Mouse (Mus musculus): Measurements from ENCODE around the gene Frs2. TPM values are rescaled to one million over a fixed set of nuclear protein-coding genes. Genes with fewer than 3 reads are reported as not detected.

The Frs2 gene
- 10 to 100 TPM; 14.2 to 17.0 TPM for total RNA-seq (2021)
- 13.4 and 26.0 TPM in 2 replicates for polyA plus RNA-seq (2012; rRNA removed)
- long read RNA-seq, full-length matches to known transcripts: 2 of 10 reads
- long read RNA-seq, partial matches to known transcripts: 0 of 10 reads
- long read RNA-seq, other reads (novel, unspliced or antisense): 8 of 10 reads

DNA sequence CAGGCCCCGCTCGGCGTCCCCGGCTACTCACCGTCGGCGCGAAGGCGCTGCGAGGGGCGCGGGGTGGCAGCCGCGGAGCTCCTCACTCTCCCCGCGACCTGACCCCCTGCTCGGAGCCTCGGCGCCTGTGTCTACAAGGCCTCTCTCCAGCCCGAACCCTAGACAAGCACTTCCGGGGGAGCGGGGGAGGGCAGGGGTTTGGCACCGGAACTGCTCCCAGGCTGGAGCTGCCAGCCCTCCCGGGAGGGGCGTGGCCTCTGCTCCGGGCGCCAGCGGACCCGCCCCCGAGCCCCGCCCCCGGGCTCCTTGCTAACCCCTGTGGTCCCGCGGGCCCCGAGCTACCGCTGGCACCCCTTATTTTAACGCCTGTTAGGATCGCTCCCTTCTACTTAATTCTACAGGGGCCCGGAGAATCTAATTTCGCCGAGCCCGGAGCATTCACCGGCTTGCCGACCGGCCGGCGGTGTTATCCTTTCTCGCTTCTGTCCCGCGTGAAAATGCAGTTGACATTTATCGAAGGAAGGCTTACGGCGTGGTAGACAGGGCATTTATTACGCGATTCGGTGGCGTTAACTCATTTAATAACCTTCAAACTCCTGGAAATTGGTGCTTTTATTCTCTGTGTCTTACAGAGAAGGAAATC lies at the start of gene Frs2:
Gene Frs2, minus strand, starts transcription at position 174 of the 643 bp plus-strand sequence.
- DNase-seq: peak; percentile 97
- intact Hi-C loops (cut with DNase I): loop anchor here (2.0 to 10.0 kb wide), 6 partner anchors 36 to 196 kb away; partner anchors contain the start of genes Cct2, Rab3ip and Yeats4
- H3K27me3 ChIP-seq (ENCODE audit: control insufficient read depth, insufficient read depth, low read length): no peaks in the 10 kb centered on the region
- no peak for TF ChIP-seq EP300 (IDR thresholded peaks at IDR 0.05; ENCODE audit: insufficient read depth, low read depth, low read length)
- TF ChIP-seq CTCF (IDR thresholded peaks at IDR 0.05): no peak
- TF ChIP-seq POLR2A (IDR thresholded peaks at IDR 0.05; ENCODE audit: insufficient read depth, low read depth, low read length): peak; percentile 80
- peak within 1 kb of the TSS; percentile 90 for H3K27ac ChIP-seq
- peak within 1 kb of the TSS; percentile 98 for H3K9ac ChIP-seq (ENCODE audit: low read depth, low read length)
- H3K4me3 ChIP-seq: peak within 1 kb of the TSS; percentile 88
- under 1% methylated on average over 57 of the region's 57 CpGs for WGBS
- H3K4me1 ChIP-seq (ENCODE audit: control insufficient read depth, insufficient read depth, low read length): peaks cover 14% of the 10 kb centered on the region
- peaks cover 6% of the 10 kb centered on the region; the same call in 1 of the 2 replicates for H3K79me2 ChIP-seq (replicated peaks; ENCODE audit: control insufficient read depth, insufficient read depth, low read length)
- peaks cover 14% of the 10 kb centered on the region for H3K36me3 ChIP-seq (ENCODE audit: control insufficient read depth, insufficient read depth, low read length)

DNA sequence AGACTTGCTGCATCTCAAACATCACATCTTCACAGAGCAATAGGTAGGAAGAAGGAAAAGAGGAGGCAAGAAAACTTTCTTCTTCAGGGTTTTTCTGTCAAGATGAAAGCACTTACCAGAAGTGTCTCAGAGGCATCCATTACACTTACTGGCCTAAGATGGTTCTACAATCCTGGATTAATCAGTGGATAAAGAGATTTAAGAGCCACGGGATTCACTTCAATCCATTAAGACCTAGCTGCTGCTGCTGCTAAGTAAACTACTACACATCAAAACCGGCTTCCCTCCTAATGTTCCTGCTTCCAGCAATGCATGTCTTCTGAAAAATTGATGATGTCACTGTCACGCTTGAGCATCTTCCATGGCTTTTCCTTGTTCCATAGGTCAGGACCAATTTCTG lies 48.4 kb upstream of the Frs2 start:
- H3K27me3 ChIP-seq (ENCODE audit: control insufficient read depth, insufficient read depth, low read length): no peaks in the 10 kb centered on the region
- no peak for DNase-seq
- intact Hi-C loops (cut with DNase I): no loop called here
- H3K27ac ChIP-seq: no peak overlapping the region
- H3K79me2 ChIP-seq (replicated peaks; ENCODE audit: control insufficient read depth, insufficient read depth, low read length): no peaks in the 10 kb centered on the region
- no peaks in the 10 kb centered on the region for H3K36me3 ChIP-seq (ENCODE audit: control insufficient read depth, insufficient read depth, low read length)
- H3K4me3 ChIP-seq: no peak overlapping the region
- 88% methylated on average over 3 of the region's 3 CpGs for WGBS
- no peak for TF ChIP-seq EP300 (IDR thresholded peaks at IDR 0.05; ENCODE audit: insufficient read depth, low read depth, low read length)
- no peak for TF ChIP-seq CTCF (IDR thresholded peaks at IDR 0.05)
- no peak for TF ChIP-seq POLR2A (IDR thresholded peaks at IDR 0.05; ENCODE audit: insufficient read depth, low read depth, low read length)
- H3K4me1 ChIP-seq (ENCODE audit: control insufficient read depth, insufficient read depth, low read length): no peaks in the 10 kb centered on the region
- H3K9ac ChIP-seq (ENCODE audit: low read depth, low read length): no peak overlapping the region

DNA sequence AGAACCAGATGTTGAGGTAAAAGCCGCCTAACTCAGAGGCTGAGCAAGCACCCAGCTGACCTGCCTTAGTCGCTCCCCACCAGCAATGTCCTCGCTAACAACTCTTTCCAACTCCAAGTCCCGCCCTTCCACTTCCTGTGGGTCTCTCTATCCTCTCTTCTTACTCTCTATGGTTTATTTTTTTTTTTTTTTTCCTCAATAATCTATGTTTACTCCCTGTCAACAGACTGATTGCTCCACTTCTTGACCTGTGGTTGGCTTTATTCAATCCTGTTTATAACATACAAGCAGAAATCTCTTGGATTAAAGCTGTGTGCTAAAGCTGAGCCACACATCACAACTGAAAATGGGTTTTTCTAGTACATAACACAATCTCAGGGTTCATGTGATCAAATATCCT lies 47.4 kb upstream of the Frs2 start:
- no peak for TF ChIP-seq CTCF (IDR thresholded peaks at IDR 0.05)
- no peak for TF ChIP-seq EP300 (IDR thresholded peaks at IDR 0.05; ENCODE audit: insufficient read depth, low read depth, low read length)
- TF ChIP-seq POLR2A (IDR thresholded peaks at IDR 0.05; ENCODE audit: insufficient read depth, low read depth, low read length): no peak
- H3K27me3 ChIP-seq (ENCODE audit: control insufficient read depth, insufficient read depth, low read length): no peaks in the 10 kb centered on the region
- H3K27ac ChIP-seq: no peak overlapping the region
- WGBS: 97% methylated on average over 4 of the region's 4 CpGs
- no peak overlapping the region for H3K4me3 ChIP-seq
- no peaks in the 10 kb centered on the region for H3K36me3 ChIP-seq (ENCODE audit: control insufficient read depth, insufficient read depth, low read length)
- no peaks in the 10 kb centered on the region for H3K4me1 ChIP-seq (ENCODE audit: control insufficient read depth, insufficient read depth, low read length)
- intact Hi-C loops (cut with DNase I): no loop called here
- no peaks in the 10 kb centered on the region for H3K79me2 ChIP-seq (replicated peaks; ENCODE audit: control insufficient read depth, insufficient read depth, low read length)
- H3K9ac ChIP-seq (ENCODE audit: low read depth, low read length): no peak overlapping the region
- no peak for DNase-seq

DNA sequence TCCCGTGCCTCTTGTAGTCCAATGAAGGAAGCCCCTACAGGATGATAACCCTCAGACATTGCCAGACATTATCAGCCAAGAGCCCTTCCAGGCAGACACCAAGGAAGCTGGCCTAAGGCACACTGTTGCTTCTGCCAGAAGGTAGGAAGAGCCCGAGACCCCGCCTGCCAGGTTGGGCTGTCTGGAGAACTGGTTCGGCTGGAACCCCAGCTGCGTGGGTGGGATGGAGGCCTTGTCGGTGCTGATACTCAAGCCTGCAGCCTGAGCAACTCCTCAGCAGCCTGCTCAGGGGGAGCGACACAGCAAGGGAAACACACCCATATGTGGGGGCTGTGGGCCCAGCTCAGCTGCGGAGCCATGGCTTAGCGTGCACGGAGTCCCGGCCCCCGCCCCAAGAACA lies 46.7 kb upstream of the Frs2 start:
- 84% methylated on average over 12 of the region's 12 CpGs for WGBS
- H3K27me3 ChIP-seq (ENCODE audit: control insufficient read depth, insufficient read depth, low read length): no peaks in the 10 kb centered on the region
- H3K4me3 ChIP-seq: no peak overlapping the region
- H3K36me3 ChIP-seq (ENCODE audit: control insufficient read depth, insufficient read depth, low read length): no peaks in the 10 kb centered on the region
- TF ChIP-seq EP300 (IDR thresholded peaks at IDR 0.05; ENCODE audit: insufficient read depth, low read depth, low read length): no peak
- TF ChIP-seq POLR2A (IDR thresholded peaks at IDR 0.05; ENCODE audit: insufficient read depth, low read depth, low read length): no peak
- no peak for TF ChIP-seq CTCF (IDR thresholded peaks at IDR 0.05)
- no peak for DNase-seq
- H3K9ac ChIP-seq (ENCODE audit: low read depth, low read length): no peak overlapping the region
- H3K27ac ChIP-seq: no peak overlapping the region
- intact Hi-C loops (cut with DNase I): no loop called here
- no peaks in the 10 kb centered on the region for H3K79me2 ChIP-seq (replicated peaks; ENCODE audit: control insufficient read depth, insufficient read depth, low read length)
- H3K4me1 ChIP-seq (ENCODE audit: control insufficient read depth, insufficient read depth, low read length): no peaks in the 10 kb centered on the region

DNA sequence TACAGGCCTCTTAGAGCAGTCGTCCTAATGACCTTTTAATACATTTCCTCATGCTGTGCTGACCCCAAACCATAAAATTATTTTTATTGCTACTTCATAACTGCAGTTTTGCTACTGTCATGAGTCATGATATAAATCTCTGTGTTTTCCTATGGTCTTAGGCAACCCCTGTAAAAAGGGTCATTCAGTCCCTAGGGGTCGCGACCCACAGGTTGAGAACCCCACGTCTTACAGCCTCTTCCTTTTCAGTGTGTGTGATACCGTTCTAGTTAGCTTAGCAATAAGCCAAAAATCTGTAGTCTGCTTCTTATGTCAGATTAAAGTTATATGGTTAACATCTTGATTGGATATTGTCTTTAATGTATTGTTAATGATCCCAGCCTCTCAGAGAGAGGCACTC lies 45.0 kb upstream of the Frs2 start:
- Histone ChIP-seq H3K4me1 (ENCODE audit: control insufficient read depth, insufficient read depth, low read length) (no peaks in the 10 kb centered on the region), H3K27me3 (ENCODE audit: control insufficient read depth, insufficient read depth, low read length) (no peaks in the 10 kb centered on the region), H3K9ac (ENCODE audit: low read depth, low read length) (no peak overlapping the region), H3K27ac (no peak overlapping the region), H3K36me3 (ENCODE audit: control insufficient read depth, insufficient read depth, low read length) (no peaks in the 10 kb centered on the region), H3K4me3 (no peak overlapping the region), H3K79me2 (replicated peaks; ENCODE audit: control insufficient read depth, insufficient read depth, low read length) (no peaks in the 10 kb centered on the region)
- no peak for TF ChIP-seq CTCF (IDR thresholded peaks at IDR 0.05)
- TF ChIP-seq POLR2A (IDR thresholded peaks at IDR 0.05; ENCODE audit: insufficient read depth, low read depth, low read length): no peak
- no peak for TF ChIP-seq EP300 (IDR thresholded peaks at IDR 0.05; ENCODE audit: insufficient read depth, low read depth, low read length)
- intact Hi-C loops (cut with DNase I): no loop called here
- WGBS: 85% methylated on average over 5 of the region's 5 CpGs
- no peak for DNase-seq

DNA sequence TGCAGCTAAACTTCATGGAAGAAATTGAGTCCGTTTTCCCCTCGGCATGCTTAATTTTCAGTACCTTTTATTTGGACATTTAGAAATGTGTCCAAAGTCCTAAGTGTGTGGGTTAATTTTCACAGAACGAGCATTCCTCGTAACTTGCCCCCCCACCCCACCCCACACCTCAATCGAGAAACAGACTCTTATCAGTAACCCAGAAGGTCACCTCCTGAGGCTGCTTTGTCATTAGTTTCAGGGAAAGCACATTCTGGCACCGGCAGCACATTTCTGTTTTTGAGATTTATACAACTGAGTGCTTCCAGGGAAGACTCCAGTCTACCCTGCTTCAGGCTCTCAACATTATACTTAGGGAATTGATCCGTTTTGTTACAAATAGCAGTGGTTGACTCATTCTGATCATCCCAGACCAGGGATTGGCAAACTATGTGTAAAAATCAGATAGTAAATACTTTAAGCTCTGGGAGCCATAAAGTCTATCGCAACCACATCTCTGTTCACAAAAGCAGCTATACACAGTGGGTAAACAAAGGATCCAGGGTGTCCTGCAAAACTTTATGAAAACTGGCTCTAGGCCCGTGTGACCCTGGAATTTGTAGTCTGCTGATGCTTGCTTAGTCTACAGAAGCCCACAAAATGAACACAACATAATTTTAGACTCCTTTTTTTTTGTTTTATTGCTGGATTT lies 37.2 kb upstream of the Frs2 start:
- TF ChIP-seq CTCF (IDR thresholded peaks at IDR 0.05) (no peak), POLR2A (IDR thresholded peaks at IDR 0.05; ENCODE audit: insufficient read depth, low read depth, low read length) (no peak), EP300 (IDR thresholded peaks at IDR 0.05; ENCODE audit: insufficient read depth, low read depth, low read length) (no peak)
- Histone ChIP-seq H3K36me3 (ENCODE audit: control insufficient read depth, insufficient read depth, low read length) (no peaks in the 10 kb centered on the region), H3K4me3 (no peak overlapping the region), H3K79me2 (replicated peaks; ENCODE audit: control insufficient read depth, insufficient read depth, low read length) (no peaks in the 10 kb centered on the region), H3K27me3 (ENCODE audit: control insufficient read depth, insufficient read depth, low read length) (no peaks in the 10 kb centered on the region), H3K9ac (ENCODE audit: low read depth, low read length) (no peak overlapping the region), H3K4me1 (ENCODE audit: control insufficient read depth, insufficient read depth, low read length) (no peaks in the 10 kb centered on the region), H3K27ac (no peak overlapping the region)
- intact Hi-C loops (cut with DNase I): no loop called here
- 53% methylated on average over 9 of the region's 9 CpGs for WGBS
- no peak for DNase-seq

Data from heart, adult 2 months (tissue).